Mouse (Mus musculus): ENCODE data around the gene Lcat.
A peak's percentile ranks its signal among the peaks of the same experiment; 100 is the strongest.
"Not testable (repeated sequence)": the region's sequence is repeated elsewhere in the genome, so short reads cannot be mapped to it uniquely, and the experiment has no call there.

The Lcat gene

DNA sequence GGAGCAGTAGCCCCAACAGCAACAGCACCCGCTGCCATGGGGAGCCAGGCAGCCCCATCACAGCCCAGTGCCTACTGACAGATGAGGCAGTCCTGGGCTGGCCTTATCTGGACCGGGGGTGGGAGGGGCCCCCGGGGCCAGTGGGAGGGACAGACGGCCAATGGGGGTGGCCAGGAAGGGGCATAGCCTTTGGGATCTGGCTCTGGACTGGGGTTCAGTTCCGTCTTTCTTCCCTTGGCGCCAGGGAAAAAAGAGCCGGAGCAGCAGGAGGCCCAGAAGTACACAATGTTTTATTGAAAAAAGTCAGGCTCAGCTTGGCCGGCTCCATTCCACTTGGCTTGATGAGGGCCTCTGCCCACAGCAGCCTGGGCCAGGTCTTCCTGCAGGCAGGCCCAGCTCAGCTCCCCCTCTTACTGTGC lies at the start of gene Lcat:
Lcat (minus strand) TSS at position 62 of the 419 bp plus-strand sequence.
- DNase-seq (ENCODE audit: low spot score): no peak

DNA sequence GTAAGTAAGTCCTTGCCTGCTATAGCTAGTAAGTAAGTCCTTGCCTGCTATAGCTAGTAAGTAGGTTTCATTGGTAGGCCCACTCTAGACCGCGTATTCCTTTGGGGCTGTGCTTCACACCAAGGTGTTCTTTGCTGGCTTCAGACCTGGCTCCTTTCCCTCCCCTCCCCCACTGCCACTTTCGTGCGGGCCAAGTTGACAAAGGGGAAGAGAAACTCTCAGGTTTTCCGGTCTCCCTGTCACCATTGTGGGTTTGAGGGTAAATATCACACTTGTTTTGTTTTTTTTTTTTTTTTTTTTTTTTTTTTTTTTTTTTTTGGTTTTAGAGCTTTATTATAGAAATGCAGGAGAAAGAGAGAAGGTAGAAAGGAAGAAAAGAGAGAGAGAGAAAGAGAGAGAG lies 49.3 kb upstream of the Lcat start:
- no peak for DNase-seq (ENCODE audit: low spot score)

DNA sequence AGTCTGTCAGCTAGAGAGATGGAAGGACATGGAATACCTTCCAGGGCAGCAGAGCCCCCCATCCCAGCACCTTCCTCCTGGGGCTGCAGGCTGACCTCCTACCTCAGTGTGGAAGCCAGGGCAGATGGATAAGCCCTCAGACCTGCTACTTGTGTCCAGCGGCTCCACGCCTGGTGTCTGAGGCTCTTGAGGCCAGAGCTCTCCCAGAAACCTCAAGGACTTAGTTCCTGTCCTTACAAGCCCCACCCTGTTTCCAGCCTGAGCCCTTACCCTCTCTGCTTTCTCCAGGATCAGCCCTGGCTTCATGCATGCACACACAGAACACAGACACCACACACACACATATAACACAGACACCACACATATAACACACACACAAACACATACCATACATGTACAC lies 48.4 kb upstream of the Lcat start:
- DNase-seq (ENCODE audit: low spot score): no peak

DNA sequence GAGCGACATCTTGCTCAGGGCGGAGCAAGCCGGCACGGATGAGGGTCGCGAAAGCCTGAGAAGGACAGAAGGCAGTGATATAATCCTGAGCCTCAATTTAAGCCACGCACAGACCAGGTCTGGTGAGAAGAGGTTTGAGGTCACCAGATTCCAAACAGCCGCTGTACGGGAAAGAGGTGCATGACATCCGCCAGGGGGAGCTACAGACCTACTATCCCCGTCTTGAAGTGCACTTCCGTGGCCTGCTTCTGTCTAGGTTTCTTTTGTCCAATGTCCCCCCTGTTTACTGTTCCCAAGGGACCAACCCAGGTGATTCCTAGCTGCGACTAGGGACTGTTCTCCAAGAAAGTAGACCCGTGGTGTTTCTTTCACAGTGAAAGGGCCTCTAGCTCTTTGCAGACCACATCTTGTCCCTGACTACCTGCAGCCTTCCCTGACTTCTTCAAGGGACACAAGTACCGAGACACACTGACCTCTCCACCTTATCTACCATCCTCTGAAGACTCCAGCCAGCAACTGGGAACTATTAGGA lies 47.7 kb upstream of the Lcat start, which contains the start of gene Dus2:
Dus2 (plus strand) TSS at position 482 of the 532 bp plus-strand sequence.
- DNase-seq (ENCODE audit: low spot score): peak; percentile 93

DNA sequence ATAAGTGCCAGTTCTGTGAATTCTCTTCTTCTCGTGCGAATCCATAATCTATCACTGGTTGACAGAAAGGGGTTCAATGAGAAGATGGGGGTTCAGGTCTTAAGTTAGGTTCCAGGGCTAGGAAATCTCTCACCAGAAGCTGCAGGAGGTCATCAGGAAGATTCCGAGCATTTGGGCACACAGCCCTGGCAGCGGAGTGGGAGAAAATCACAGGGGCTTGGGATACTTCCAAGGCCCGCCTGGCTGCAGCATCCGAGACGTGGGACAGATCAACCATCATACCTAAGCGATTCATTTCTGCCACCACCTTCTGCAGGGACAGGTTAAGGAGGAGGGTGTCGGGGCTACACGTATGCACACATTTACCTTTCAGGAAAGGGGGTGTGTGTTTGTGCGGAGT lies 45.4 kb upstream of the Lcat start:
- DNase-seq (ENCODE audit: low spot score): no peak

DNA sequence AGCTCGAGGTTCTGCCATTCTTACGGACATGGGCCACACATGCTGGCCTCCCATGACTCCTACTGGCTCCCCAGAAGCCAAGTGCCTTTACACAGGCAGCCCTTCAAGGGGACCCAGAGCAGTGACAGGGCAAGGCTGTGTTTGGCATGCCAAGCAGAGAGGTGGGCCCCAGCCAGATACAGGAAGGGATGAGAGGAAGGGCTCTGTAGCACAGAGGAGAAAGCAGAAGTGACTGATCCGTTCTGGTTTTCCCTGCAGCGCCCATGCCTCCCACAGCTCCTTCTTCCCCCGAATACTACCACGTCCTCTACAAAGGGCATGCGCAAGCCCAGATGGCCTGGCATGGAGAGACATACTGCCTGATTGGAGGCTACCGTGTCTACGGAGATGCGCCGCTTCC lies 40.2 kb upstream of the Lcat start:
- not testable (repeated sequence) for DNase-seq (ENCODE audit: low spot score)

DNA sequence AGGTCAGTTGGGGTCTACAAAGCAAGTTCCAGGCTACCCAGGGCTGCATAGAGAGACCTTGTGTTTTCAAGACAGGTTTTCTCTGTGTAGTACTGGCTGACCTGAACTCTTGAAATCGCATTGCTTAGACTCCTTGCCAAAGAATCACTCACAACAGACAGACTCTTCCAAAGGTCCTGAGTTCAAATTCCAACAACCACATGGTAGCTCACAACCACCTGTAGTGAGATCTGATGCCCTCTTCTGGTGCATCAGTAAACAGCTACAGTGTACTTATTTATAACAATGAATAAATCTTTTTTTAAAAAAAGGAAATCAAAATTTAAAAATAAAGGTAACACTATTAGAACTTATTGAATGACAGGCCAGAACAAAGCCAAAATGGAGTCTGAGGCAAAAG lies 38.0 kb upstream of the Lcat start:
- no peak for DNase-seq (ENCODE audit: low spot score)

DNA sequence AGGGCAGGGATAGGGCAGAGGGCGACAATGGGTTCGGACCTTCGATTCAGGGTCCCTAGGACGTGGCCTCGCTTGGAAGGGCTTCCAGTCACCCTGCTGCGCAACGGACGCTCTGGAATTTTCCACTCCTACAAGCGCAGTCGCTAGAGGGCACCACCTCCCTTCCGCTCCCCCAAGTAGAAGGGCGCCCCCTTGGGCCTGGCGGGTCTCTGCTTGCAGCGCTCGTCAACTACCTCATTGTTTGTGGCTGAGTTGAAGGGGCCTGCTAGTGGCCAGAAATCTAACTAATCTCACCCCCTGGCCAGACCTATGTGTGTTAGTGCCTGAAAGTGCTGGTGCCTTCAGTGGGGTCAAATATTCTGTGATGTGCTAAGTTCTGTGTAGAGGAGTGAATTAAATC lies 36.1 kb upstream of the Lcat start, which contains the start of gene Dpep3:
Dpep3 (minus strand) TSS at position 105 of the 400 bp plus-strand sequence.
- no peak for DNase-seq (ENCODE audit: low spot score)

DNA sequence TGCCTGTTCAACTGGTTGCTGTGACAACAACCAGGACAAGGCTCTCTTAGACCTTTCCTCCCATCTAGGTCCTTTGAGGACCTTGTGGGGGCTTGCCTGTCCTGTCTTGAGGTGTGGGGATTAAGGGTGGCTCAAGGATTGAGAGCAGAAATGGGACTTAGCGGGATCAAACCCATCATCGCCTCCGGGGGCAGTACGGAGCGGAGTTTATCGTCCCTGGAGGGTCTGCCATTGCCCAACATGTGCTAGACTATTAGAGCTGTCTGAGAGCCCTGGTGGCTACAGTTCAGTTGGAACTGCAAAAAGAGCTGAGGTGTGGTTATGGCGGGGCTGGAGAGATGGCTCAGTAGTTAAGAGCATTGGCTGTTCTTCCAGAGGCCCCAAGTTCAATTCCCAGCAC lies 32.2 kb upstream of the Lcat start:
- DNase-seq (ENCODE audit: low spot score): no peak

DNA sequence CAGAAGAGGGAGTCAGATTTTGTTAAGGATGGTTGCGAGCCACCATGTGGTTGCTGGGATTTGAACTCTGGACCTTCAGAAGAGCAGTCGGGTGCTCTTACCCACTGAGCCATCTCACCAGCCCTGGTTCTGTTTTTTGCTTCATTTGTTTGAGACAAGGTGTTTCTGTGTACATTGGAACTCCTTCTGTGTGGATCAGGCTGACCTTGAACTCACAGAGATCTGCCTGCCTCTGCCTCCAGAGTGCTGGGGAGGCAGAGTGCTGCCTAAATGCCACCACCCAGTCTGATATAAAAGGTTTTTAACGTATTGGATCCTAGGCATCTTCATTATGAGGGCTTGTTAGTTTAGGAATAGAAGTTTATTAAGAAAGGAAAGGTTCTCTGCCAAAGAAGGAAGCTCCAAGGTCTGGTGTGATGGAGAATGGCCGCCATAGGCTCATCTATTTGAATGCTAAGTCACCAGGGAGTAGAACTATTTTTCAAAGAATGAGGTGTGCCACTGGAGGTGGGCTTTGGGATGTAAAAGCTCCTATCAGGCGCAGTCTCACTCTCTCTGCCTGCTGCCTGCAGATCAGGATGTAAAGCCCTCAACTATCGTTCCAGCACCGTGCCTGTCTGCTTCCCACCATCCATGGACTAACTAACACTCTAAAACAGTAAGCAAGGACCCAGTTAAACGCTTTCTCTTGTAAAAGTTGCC lies 28.0 kb upstream of the Lcat start:
- no peak for DNase-seq (ENCODE audit: low spot score)

DNA sequence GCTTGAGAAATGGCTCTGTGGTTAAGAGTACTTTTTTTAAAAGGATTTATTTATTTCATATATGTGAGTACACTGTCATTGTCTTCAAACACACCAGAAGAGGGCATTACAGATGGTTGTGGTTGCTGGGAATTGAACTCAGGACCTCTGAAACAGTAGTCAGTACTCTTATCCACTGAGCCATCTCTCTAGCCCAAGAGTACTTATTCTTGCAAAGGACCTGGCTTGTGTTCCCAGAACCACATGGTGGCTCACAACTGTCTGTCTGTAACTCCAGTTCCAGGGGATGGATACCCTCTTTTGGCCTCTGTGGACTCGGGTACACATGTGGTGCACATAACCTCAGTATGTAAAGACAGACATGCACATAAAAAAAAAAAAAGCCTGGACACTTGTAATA lies 26.2 kb upstream of the Lcat start:
- DNase-seq (ENCODE audit: low spot score): no peak

DNA sequence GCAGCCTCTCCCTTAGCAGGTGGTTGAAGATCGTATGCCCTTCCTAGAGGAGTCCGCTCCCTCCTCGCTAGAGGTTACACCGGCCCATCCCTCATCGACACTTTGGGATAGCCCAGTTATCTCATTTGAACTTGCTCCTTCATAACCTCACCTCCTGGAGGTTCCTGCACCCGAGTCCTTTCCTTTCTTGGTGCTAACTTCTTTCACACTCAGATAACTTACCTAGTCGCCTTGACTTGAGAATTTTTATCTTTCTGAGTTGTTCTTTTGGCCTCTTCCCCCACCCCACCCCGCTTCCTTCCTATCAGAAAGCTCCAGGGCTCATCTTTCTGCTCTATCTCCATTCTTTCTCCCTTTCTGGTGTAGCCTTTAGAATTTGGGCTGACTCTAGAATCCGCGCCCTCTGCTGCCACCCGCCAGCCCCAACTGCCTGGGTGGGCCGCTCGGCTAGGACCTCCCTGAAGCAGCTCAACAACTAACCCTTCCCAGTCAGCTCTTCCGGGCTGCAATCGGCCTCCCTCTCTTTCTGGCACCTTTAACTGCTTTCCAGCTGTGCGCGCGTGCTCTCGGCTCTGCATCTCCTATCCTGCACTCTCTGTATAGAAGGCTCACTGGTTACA lies 23.6 kb upstream of the Lcat start:
- no peak for DNase-seq (ENCODE audit: low spot score)

DNA sequence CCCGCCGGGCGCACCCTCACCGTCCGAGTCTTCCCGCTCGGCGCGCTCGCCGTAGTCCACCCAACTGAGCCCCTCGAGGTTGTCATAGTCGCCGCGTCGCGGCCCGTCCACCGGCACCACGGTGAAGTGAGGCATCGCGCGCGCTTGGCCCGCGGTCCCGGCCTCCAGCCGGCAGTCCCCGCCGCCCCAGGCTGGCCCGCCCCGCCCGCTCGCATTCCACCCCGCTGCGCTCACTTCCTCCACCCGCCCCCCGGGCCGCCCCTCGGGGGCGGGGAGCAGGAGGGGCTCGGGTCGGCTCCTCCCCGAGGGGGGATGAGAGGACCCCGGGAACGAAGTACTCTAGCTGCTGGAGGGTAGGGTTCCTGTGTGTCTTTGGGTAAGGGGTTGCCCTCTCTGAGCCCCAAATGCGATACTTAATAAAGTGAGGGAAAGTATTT lies 22.7 kb upstream of the Lcat start, which contains the start of gene Slc12a4:
Slc12a4 (minus strand) TSS at position 193 of the 437 bp plus-strand sequence.
- DNase-seq (ENCODE audit: low spot score): peak; percentile 66

DNA sequence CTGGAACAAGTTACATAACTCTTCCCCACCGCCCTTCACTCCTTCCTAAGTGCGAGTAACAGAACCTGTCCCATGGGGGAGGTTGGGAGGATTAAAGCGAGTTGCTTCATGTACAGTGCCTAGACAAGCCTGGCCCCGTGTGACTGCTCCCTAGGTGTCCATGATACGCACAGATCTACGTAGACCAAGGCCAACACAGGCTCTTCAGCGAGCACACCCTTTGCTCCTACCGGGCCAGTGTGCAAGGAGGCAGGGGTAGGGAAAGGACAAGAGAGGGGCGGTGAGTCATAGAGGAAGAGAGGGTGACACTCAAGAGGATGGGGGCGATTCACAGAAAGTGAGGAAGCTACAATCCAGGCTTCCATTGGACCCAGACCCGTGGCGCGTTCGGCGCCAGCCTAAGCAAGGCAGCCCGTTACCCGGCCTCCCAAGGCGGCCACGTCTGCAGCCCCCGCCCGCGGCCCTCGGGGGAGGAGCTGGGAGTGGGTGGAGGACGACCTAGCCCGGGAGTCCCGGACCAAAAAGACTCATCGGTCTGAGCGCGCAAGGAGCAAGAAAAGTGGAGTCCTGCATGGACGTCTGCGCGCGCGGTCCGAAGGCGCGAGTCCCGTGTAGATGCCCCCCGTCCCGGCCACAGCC lies 22.2 kb upstream of the Lcat start:
- DNase-seq (ENCODE audit: low spot score): peak; percentile 64

DNA sequence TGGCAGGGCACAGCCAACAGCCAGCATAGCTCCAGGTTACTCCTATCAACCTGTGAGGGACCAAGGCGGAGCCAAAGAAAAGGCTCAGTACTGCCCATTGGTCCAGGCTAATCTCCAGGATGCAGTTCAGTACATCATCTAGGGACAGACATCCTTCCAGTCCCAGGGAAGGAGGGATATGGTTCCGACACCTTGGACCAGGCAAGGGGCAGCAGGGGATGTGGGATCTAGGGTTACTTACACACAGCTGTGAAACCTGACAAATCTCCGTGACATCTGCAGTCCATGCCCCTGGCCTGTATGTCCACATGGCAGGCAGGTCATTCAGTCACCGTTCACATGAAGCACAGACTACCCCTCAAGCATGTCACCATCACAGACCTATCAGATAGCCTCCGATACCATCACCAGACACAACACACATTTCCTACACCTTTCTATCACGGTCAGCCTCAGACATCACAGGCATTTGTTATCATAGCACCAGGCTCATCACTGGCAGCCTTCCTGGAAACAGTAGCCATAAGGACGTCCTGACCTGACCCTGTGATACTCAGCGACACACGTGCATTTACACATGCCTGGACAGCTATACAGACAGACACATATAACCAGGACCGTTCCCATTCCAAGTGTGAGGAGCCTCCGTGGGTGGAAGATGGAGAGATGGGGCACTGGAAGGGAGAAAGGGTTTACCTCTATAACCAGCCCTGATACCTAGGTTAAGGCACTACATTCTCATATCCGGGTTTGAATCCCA lies 21.5 kb upstream of the Lcat start:
- DNase-seq (ENCODE audit: low spot score): no peak

DNA sequence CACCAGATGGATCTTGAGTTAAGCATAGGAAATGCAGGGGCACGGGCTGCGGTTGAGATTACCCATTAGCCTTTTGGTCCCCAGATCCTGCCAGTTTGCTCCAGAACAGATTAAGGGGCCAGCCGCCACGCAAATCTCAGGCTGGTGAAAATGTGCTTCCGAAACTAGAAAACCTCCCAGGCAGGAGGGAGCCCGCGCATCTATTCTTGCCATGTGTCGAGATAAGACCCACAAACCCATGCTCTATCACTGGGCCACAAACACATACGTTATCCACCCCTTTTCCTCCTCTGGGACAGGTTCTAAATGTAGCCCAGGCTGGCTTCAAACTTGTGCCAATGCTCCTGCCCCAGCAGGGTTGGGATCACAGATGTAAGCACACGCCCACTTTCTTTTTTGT lies 18.4 kb upstream of the Lcat start:
- DNase-seq (ENCODE audit: low spot score): no peak

DNA sequence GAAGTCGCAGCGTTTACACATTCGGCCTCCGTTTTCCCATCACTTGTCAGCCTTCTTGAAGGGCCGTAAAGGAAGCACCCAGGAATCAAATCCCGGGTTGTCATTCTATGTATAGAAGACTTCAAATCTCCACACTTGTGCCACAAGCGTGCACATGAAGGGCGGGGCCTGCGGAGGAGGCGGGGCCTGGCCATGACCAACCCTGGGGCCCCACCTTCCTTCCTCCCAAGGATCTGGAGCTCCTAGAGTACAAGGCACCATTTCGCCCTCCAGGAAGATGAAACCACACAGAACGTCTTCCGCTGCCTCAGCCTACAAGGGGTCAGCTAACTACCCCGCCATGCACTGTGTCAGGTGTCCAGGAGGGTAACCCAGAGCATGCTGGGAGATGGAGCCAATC lies 17.9 kb upstream of the Lcat start:
- DNase-seq (ENCODE audit: low spot score): no peak

DNA sequence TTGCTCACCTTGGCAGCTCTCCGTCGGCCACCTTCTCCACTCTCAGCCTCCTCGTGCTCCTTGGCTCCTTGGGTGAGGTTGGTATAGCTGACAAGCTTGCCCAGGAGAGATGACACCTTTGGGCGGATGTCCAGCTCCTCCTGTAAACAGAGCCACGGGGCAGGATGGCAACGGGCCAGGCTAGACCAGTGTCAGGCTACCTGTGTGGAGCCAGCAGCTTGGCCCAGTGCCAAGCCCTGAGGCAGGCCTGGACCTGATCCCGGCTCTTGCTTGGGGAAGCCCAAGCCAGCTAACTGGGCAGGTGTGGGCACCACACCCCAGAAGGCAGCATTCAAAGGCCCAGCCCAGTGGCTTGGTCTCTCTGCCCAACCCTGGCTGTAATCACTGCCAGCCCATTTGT lies 16.2 kb upstream of the Lcat start:
- DNase-seq (ENCODE audit: low spot score): no peak

DNA sequence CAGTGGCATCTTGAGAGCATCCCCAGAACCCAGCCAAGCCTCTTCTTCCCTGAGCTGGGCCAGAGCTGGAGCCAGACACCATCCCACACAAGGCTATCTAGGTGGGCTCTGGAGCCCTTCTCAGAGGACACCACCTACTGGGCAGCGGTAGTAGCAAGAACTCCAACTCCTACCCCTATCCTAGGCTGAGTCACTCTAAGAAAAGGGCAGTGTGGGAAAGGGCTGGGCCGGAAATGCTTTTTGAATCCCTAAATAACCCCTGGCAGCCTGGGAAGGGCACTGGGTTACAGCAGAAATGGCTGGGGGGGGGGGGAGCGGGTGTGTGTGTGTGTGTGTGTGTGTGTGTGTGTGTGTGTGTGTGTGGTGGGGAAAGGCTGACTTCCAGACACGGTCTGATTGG lies 14.6 kb upstream of the Lcat start:
- DNase-seq (ENCODE audit: low spot score): peak; percentile 73

DNA sequence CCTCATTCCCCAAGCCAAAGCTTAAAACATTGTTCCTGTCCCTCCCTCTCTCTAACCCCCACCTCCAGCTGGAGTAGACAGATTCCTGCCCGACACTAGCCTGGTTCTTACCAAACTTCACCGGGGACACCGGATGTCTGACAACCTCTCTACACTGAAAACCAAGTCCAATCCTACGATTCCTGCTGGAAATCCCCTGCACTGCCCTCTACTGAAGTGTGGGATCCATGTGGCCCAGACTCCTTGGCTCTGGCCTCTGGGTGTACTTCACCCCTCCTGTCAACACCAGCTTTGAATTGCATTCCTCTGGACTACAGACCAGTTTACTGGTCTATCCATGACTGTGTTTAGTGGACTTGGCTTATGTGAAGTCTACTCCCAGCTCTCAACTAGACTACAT lies 13.4 kb upstream of the Lcat start:
- peak; percentile 56 for DNase-seq (ENCODE audit: low spot score)

DNA sequence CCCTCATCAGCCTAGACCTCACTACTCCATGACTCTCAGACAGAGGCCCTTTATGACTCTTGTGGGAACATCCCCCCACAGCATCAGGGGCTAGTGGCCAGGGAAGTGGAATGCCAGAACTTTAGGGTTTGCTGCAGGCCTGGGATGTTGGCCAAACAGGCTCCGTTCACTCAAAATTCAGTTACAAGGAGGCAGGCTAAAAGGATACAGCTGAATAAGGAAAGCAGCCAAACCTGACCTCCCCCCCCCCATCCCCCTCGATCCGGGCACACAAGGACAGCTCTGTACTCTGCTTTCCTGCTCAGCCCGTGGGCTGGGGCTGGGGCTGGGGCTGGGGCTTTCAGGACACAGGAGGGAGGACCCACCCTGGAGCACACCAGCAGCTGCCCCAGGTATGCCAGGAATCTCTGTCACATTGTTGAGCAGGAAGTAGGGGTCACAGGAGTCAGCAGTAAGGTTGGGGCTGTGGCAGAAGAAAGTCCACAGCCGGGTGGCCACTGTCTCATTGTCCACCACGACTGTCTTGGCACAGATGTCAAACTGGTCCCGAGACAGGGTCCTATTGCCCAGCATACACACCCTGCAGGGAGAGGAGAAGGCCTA lies 8.0 kb upstream of the Lcat start:
- DNase-seq (ENCODE audit: low spot score): peak; percentile 49

DNA sequence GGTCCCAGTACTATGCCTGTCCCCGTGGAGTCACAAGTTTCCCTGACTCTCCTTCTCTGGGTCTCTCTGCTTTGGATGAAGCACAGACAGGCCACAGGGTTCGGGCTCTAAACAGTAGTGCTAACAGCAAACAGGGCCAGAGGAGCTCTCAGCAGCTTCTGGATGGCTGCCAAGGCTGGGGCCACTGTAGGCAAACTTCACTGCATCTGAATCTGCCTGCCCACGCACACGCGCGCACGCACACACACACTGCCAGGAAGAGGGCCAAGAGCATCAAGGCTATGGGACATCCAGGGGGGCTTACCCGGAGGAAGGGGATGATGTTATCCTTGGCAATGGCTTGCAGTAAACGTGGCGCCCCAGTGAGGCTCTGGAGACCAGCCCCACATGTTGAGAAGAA lies 6.2 kb upstream of the Lcat start:
- DNase-seq (ENCODE audit: low spot score): peak; percentile 57
